Mouse (Mus musculus): ENCODE results near the gene Rdx. TPM values are rescaled to one million over a fixed set of nuclear protein-coding genes. Genes with fewer than 3 reads are reported as not detected.

Rdx gene
- polyA plus RNA-seq, 1 experiment from 2014 or later, result 162 TPM

DNA sequence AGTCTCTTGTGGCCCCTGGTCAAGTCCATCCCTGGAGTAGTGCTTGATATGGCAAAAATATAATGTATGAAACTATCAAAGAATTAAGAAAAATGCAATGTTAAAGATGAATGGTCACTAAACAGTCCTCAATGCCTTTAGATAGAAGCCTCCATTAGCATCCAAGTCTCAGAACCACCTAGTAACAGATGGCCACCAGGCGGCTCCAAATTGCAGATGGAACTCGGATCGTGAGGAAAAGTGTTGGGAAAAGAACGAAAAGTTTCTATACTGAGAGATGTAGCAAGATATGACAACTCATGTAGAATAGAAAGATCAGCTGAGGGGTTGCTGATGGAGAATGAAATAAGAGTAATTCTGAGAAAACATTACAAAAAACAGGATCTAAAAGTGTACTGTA is 83.4 kb downstream of the Rdx start:
- Histone ChIP-seq H3K4me2 (replicated peaks) (no peak overlapping the region), H3K9ac (replicated peaks) (no peak overlapping the region), H3K27ac (replicated peaks) (no peak overlapping the region), H3K9me3 (no peaks in the 10 kb centered on the region), H3K4me1 (0 out of 2 replicates have a peak, but pooled peaks cover 4% of the 10 kb centered on the region), H3K4me3 (no peak overlapping the region), H3K27me3 (no peaks in the 10 kb centered on the region), H3K36me3 (peaks cover 22% of the 10 kb centered on the region)
- no peak for ATAC-seq (ENCODE audit: low FRiP score, low read depth)
- WGBS, result 84% methylated on average over 4 of the region's 4 CpGs

GRCm38 (mm10) chr9:52132771-52133170 is 85.8 kb downstream of the Rdx start:
- WGBS, result 90% methylated on average over 2 of the region's 2 CpGs
- peaks cover 20% of the 10 kb centered on the region for H3K36me3 ChIP-seq
- ATAC-seq (ENCODE audit: low FRiP score, low read depth), result no peak

More at GRCm38 (mm10) chr9:52132771-52133170, 85.8 kb downstream of the Rdx start:
- H3K27me3 ChIP-seq, result no peaks in the 10 kb centered on the region
- H3K9ac ChIP-seq (replicated peaks), result no peak overlapping the region
- no peak overlapping the region for H3K4me3 ChIP-seq
- H3K27ac ChIP-seq (replicated peaks), result no peak overlapping the region
- 0 out of 2 replicates have a peak, but pooled peaks cover 4% of the 10 kb centered on the region for H3K4me1 ChIP-seq
- no peaks in the 10 kb centered on the region for H3K9me3 ChIP-seq
- no peak overlapping the region for H3K4me2 ChIP-seq (replicated peaks)

Small RNA genes lying within 50 kb of the gene (microRNA-seq; reads per million reads assigned to microRNA genes)
- gene Gm27686 (not detected), gene Mir6244 (not detected)

Other genes starting within 250 kb of the Rdx start
- gene Fdx1, start 83.6 kb upstream of the Rdx start, polyA plus RNA-seq (2016; fragmentation: Nextera tagmentation; extraction: Ambion mirVana), result 44.4 and 55.5 TPM in 2 replicates
- 14.9 and 15.5 TPM in 2 replicates for gene Zc3h12c, start 121.4 kb downstream of the Rdx start, polyA plus RNA-seq (2016; fragmentation: Nextera tagmentation; extraction: Ambion mirVana)